Mouse (Mus musculus) liver, embryonic 14.5 days (tissue): ENCODE data around the gene Krt10.

ENCODE experiments used
- CTCF ChIP-seq: IDR thresholded peaks from 2 replicates; pipeline ENCODE4 v1.5.1; 2016; ENCODE audit warnings: antibody characterized with exemption, low read depth, control low read depth
- EP300 ChIP-seq: IDR thresholded peaks from 2 replicates; pipeline ENCODE4 v1.6.1; 2016; ENCODE audit warnings: antibody characterized with exemption, low read depth

DNA sequence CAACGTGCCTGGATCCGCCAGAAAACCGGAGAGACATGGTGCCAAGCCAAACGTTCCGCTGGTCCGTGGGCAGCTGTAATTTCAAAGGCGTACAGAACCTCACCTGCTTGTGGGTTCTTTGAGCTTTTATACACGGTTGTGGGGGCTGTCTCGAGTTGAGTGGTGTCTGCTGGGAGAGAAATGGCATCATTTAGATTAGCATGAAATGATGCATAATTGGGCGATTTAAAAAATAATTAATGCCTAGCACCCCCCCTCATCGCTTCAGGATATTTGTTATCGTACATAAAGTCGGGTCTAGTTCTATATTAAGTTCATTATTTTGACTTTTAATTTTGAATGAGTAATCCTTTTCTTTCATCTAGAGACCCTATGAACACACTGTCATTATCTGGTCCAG lies 14.4 kb downstream of the Krt10 start, which contains the start of gene Krt28:
- TF ChIP-seq CTCF: no peak
- no peak for TF ChIP-seq EP300
